Mouse (Mus musculus): ENCODE measurements at regions not wholly inside any gene's neighbourhood (a gene's known extent, or its start where the extent isn't known, plus 50 kb on each side); places are given as distances from the start of the nearest gene placed in this dataset.

DNA sequence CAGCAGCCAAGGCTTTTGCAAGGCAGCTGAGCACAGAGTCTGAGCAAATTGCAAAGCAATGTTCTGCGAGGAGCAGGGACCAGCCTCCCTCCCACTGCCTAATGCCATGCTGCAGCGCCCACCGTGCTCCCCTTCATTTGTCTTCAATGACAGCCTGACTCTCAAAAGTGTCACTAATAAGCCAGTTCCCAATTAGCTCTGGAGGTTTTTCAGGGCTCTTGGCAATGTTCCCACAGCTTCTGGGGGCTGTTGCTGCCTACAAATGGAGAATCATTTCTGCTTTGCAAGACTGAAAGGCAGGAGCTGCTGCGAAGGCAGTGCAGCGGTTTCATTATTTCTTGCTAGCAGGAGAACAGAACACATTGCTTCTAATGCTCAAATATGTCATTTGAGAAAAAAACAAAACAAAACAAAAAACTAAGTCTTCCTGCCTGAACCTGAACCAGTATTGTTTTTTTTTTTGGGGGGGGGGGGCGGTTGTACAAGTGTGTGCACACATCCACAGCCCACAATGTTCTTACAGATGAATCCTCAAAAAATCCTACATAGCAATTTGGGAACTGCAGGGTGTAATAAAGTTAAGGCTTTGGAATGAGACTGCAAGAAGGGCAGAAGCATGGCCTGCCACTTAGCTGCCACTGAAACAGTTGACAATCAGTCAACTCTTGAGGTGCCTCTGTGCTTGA lies 283.5 kb upstream of the Emcn start:
- peak; percentile 91; the same call in 1 of the 2 replicates for ATAC-seq (ENCODE audit: low read depth)
- no peaks in the 10 kb centered on the region for H3K9me3 ChIP-seq
- no peak overlapping the region for H3K4me3 ChIP-seq
- peak overlapping the region; percentile 64 for H3K27ac ChIP-seq (replicated peaks)
- 0 out of 2 replicates have a peak overlapping the region, but pooled peaks have one; percentile 28 for H3K9ac ChIP-seq
- peaks cover 14% of the 10 kb centered on the region for H3K4me1 ChIP-seq (replicated peaks)
- WGBS = 34% methylated on average over 6 of the region's 6 CpGs
- H3K4me2 ChIP-seq = peak overlapping the region; percentile 41
- no peaks in the 10 kb centered on the region for H3K27me3 ChIP-seq
- H3K36me3 ChIP-seq = no peaks in the 10 kb centered on the region

DNA sequence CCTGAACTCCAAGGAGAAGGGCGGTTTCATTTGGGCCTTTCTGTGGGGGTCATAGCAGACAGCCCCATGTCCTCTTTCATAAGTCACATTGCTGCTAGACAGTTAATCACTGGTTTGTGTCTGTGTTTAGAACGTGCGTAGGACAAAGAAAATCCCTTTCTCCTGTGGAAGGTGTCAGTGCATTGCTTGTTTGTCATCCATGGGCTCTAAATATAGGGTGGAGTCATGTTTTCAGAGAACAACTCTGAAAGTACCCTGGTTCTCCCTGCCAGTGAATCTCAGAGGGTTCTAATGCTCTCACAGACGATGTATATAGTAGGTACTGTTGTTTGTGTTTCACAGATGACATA lies 283.0 kb upstream of the Emcn start:
- H3K4me1 ChIP-seq (replicated peaks) = peaks cover 14% of the 10 kb centered on the region
- no peak overlapping the region for H3K9ac ChIP-seq
- H3K4me3 ChIP-seq = no peak overlapping the region
- H3K9me3 ChIP-seq = no peaks in the 10 kb centered on the region
- no peak for ATAC-seq (ENCODE audit: low read depth)
- no peaks in the 10 kb centered on the region for H3K27me3 ChIP-seq
- no peaks in the 10 kb centered on the region for H3K36me3 ChIP-seq
- H3K27ac ChIP-seq (replicated peaks) = no peak overlapping the region
- no peak overlapping the region for H3K4me2 ChIP-seq
- WGBS = 87% methylated on average over 4 of the region's 4 CpGs

DNA sequence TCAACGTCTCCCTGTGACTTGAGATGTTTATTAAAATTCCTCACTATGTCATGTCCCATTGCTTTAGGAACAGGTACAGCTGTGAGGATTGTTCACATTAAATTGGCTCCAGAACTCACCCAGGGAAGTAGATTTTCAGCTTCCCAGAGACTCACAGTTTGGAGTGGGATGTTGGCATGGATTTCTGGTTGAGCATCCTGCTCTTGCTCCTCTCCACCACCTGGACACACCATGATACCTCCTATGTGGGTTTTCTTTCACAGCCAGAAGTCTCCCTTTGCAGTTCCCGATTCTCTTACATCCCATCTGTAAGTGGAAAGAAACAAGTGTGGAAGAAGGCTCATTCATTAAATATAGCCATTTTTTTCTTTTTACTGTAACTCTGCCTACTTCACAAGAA lies 278.8 kb upstream of the Emcn start:
- Histone ChIP-seq H3K4me3 (no peak overlapping the region), H3K4me2 (no peak overlapping the region), H3K9me3 (no peaks in the 10 kb centered on the region), H3K27me3 (no peaks in the 10 kb centered on the region), H3K36me3 (no peaks in the 10 kb centered on the region), H3K27ac (replicated peaks) (no peak overlapping the region), H3K4me1 (replicated peaks) (peaks cover 9% of the 10 kb centered on the region), H3K9ac (no peak overlapping the region)
- ATAC-seq (ENCODE audit: low read depth) = no peak
- WGBS = 85% methylated on average over 2 of the region's 2 CpGs

DNA sequence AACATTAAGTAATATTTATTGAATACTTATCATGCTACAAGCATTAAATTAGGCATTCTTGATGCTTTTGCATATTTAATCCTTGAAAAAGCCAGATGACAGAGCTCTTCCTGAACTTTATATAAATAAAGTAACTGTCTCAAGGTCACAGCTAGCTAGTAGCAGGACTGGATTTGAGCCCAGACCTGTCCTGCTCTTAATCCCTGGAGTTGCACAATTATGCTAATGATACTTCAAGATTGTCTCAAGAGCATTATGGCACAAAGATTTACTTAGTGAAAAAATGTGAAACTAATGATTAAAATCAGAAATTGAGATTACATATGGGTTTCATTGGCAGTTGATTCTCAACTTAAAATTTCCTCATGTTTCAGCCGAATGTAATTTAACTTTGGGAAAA lies 273.5 kb upstream of the Emcn start:
- Histone ChIP-seq H3K9ac (no peak overlapping the region), H3K27ac (replicated peaks) (no peak overlapping the region), H3K4me3 (no peak overlapping the region), H3K36me3 (no peaks in the 10 kb centered on the region), H3K9me3 (no peaks in the 10 kb centered on the region), H3K4me2 (no peak overlapping the region), H3K4me1 (replicated peaks) (no peaks in the 10 kb centered on the region), H3K27me3 (no peaks in the 10 kb centered on the region)
- ATAC-seq (ENCODE audit: low read depth) = no peak
- WGBS = 95% methylated on average over 1 of the region's 1 CpGs

DNA sequence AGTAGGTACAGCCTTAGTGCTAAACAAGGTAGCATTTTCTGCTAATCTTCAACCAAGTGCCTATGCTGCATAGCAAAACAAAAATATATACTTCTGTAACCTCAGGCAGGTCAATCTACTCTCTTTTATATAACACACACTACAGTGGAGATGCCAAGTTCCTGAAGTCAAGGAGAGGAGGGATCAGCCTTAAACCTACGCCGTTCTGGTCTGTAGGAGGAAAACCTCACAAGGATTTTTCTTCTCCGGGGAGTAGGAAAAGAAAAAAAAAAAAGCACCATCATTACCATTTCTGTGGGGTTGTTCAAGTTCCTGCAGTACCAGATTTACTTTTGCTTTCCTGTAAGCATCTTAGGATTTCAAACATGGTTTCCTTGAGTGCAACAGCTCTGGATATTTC lies 271.5 kb upstream of the Emcn start:
- 94% methylated on average over 3 of the region's 3 CpGs for WGBS
- Histone ChIP-seq H3K4me2 (no peak overlapping the region), H3K9ac (no peak overlapping the region), H3K27ac (replicated peaks) (no peak overlapping the region), H3K4me1 (replicated peaks) (no peaks in the 10 kb centered on the region), H3K9me3 (no peaks in the 10 kb centered on the region), H3K27me3 (no peaks in the 10 kb centered on the region), H3K36me3 (no peaks in the 10 kb centered on the region), H3K4me3 (no peak overlapping the region)
- ATAC-seq (ENCODE audit: low read depth) = no peak

DNA sequence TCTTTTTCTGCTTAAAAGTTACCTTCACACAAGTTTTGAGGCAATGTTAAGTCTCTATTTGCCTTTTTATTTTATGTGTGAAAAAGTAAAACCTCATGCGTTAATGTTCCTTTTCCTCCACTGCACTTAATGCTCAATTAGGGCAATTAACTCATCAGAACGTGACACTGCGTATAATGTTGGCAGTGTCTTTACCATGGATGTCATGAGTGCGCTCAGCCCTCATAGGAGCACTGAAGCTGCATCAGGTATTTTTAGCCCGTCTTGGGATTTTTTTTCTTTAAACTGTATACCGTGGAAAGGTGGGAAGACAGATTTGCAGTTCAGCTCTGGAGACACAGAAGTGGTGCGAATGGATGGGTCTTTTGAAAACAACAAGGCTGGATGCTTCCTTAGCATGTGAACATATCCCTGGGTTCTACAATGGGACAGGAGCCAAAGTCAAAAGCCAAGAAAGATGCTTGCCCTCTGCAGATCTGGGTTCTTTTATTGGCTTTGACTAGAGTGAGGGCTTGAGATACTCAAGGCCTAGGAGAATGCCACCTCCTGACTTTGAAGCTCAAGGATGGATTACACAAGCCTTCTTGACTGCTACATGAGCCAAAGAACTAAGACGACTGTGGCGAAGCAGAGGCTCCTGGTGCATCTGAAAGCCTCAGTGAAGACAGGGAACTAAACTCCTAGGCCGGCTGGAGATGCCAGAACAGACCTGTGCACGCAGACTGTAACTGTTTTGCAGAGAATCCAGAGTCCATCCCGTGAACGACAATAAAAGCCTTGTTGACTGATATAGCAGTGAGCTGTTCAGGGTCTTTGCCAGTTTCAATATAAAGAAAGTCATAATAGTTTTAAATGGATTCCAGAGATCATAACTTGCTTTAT lies 262.9 kb upstream of the Emcn start:
- no peaks in the 10 kb centered on the region for H3K9me3 ChIP-seq
- WGBS = 88% methylated on average over 13 of the region's 13 CpGs
- H3K27me3 ChIP-seq = no peaks in the 10 kb centered on the region
- no peak overlapping the region for H3K27ac ChIP-seq (replicated peaks)
- H3K4me2 ChIP-seq = no peak overlapping the region
- no peaks in the 10 kb centered on the region for H3K4me1 ChIP-seq (replicated peaks)
- no peak overlapping the region for H3K4me3 ChIP-seq
- no peaks in the 10 kb centered on the region for H3K36me3 ChIP-seq
- no peak for ATAC-seq (ENCODE audit: low read depth)
- H3K9ac ChIP-seq = no peak overlapping the region

DNA sequence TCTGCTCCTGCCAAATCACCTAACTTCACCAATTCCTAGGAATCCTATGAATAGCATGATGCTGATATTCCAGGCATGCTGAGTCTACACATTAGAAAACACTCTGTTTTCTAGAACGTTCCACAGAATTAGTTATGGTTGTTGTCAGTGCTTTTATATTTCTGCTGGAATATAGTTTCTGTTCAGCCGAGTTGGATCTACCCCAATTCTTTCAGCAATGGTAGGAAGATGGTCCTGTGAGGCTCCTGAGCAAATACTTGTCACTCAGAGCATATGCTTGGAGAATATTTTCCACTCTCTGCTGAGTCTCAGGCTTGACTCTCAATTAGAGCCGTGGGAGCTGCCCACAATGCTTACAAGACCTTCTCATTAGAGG lies 262.3 kb upstream of the Emcn start:
- no peak for ATAC-seq (ENCODE audit: low read depth)
- 84% methylated on average over 3 of the region's 3 CpGs for WGBS

DNA sequence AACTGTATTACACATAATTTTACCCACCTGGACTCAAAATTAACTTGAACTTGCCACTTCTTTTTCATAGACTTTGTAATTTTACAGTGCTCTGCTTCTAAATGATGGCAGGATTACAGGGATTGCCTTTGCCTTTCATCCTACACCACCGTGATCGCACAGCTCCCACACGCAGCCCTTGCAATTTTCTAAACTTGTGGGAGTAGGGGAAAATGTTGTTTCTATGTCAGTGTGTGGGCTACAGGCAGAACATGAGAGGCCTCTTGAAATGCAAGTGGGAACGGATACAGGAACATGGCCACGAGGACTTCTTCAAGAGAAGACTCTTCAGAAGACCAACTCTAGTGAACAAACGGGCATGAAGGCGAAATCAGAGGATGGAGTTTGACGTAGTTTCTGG lies 254.0 kb upstream of the Emcn start:
- H3K4me3 ChIP-seq = no peak overlapping the region
- H3K4me2 ChIP-seq = no peak overlapping the region
- H3K9me3 ChIP-seq = peaks cover 3% of the 10 kb centered on the region; the same call in 1 of the 2 replicates
- no peak for ATAC-seq (ENCODE audit: low read depth)
- 94% methylated on average over 8 of the region's 8 CpGs for WGBS
- H3K4me1 ChIP-seq (replicated peaks) = no peaks in the 10 kb centered on the region
- H3K9ac ChIP-seq = no peak overlapping the region
- H3K27me3 ChIP-seq = no peaks in the 10 kb centered on the region
- no peak overlapping the region for H3K27ac ChIP-seq (replicated peaks)
- no peaks in the 10 kb centered on the region for H3K36me3 ChIP-seq

More for the DNA sequence above, 262.3 kb upstream of the Emcn start:
- Histone ChIP-seq H3K27ac (replicated peaks) (no peak overlapping the region), H3K4me1 (replicated peaks) (no peaks in the 10 kb centered on the region), H3K9me3 (no peaks in the 10 kb centered on the region), H3K9ac (no peak overlapping the region), H3K27me3 (no peaks in the 10 kb centered on the region), H3K4me2 (no peak overlapping the region), H3K36me3 (no peaks in the 10 kb centered on the region), H3K4me3 (no peak overlapping the region)

DNA sequence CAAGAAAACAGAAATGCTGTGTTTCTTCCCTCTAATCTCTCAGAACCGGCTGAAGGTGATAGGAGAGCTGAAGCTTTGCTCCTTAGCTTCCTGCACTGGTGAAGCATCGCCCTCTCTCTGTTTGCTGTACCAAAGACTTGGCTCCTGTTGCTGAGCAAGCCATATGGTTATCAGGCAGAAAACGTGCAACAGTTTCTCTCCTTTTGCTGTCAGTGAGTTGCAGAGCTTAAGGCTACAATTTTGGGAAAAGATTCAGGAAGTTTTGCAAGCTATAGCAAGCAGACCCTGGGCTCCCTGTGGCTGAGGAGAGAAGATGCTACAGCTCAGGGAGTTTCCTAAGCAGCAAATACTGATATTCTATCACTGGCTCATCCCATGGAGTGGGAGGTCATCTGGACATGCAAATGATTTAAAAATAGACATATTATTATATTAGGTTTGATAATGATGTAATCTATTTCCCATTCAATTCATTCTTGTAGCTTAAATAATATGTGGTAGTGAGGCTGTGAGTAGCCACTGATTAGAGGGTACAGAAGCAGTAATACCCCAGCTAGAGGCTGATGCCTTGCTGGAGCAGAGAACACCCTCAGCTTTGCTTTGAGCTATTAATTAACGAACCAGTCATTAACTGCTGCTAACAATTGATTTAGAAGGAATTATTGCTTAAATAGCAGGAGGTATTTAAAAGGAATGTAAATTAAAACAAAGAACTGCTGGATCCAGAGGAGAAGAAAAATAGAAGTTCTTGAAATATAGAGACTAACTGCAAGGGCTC lies 240.1 kb upstream of the Emcn start:
- H3K27me3 ChIP-seq = no peaks in the 10 kb centered on the region
- no peaks in the 10 kb centered on the region for H3K36me3 ChIP-seq
- no peak for ATAC-seq (ENCODE audit: low read depth)
- no peaks in the 10 kb centered on the region for H3K9me3 ChIP-seq
- H3K4me1 ChIP-seq (replicated peaks) = 0 out of 2 replicates have a peak, but pooled peaks cover 8% of the 10 kb centered on the region
- H3K4me3 ChIP-seq = no peak overlapping the region
- no peak overlapping the region for H3K4me2 ChIP-seq
- H3K27ac ChIP-seq (replicated peaks) = no peak overlapping the region
- 63% methylated on average over 4 of the region's 4 CpGs for WGBS
- H3K9ac ChIP-seq = no peak overlapping the region

DNA sequence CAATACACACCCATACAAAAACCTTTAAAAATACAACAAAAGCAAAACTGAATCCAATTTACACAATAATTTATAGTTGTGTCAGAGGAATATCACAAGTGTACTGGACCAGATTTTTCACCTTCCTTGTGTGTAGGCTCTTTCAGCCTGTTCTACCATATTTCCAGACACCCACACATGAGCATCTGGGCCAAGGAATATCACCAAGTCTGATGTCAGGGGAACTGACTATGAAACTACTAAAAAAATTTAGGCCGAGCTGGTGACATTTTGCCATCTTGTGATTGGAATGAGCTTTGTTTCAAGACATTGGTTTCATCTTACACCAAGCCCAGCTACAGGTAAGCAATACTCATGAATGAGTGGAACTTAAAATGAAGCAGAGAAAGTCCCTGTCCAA lies 234.9 kb upstream of the Emcn start:
- 91% methylated on average over 1 of the region's 1 CpGs for WGBS
- no peak overlapping the region for H3K9ac ChIP-seq
- no peak overlapping the region for H3K27ac ChIP-seq (replicated peaks)
- no peak for ATAC-seq (ENCODE audit: low read depth)
- no peaks in the 10 kb centered on the region for H3K27me3 ChIP-seq
- H3K36me3 ChIP-seq = no peaks in the 10 kb centered on the region
- H3K9me3 ChIP-seq = no peaks in the 10 kb centered on the region
- H3K4me3 ChIP-seq = no peak overlapping the region
- 0 out of 2 replicates have a peak, but pooled peaks cover 6% of the 10 kb centered on the region for H3K4me1 ChIP-seq (replicated peaks)
- no peak overlapping the region for H3K4me2 ChIP-seq

DNA sequence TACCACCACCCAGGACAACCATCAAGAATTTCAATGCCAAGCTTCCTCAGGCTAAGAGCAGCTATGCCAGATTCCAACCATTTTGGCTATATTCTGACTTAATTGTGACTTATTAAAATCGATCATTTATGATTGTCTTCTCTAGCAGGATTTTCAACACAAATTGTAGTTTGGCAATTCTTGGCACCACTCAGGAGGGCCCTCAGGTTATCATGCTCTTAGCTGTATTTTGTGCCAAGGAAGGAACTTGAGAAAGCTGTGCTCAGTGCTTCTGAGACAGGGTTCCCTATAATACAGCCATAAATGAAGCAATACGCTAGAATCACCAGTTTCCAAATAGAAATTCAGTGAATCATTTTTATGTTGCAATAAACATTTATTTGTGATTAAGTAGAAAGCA lies 232.7 kb upstream of the Emcn start:
- Histone ChIP-seq H3K9ac (no peak overlapping the region), H3K4me1 (replicated peaks) (no peaks in the 10 kb centered on the region), H3K4me3 (no peak overlapping the region), H3K27me3 (no peaks in the 10 kb centered on the region), H3K27ac (replicated peaks) (no peak overlapping the region), H3K4me2 (no peak overlapping the region), H3K9me3 (no peaks in the 10 kb centered on the region), H3K36me3 (no peaks in the 10 kb centered on the region)
- no peak for ATAC-seq (ENCODE audit: low read depth)
- WGBS = 87% methylated on average over 2 of the region's 2 CpGs

DNA sequence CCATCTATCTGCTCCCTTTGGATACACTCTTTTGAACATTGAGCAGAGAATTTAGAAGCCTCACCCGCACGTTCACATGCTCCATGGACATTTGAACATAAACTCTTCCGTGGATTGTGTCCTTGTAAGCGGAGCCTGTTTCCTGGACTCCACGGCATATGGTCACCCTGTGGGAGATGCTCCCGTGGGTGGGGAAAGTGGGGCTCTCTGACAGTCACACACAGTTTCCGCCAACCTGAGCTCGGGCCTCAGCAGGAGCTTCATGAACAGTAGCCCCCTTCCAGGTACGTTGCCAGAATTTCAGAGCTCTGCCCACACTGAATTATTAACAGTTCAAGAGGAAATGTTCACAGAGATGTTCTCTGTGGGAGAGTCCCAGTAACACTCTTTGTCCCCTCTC lies 231.1 kb upstream of the Emcn start:
- Histone ChIP-seq H3K4me1 (replicated peaks) (no peaks in the 10 kb centered on the region), H3K9me3 (no peaks in the 10 kb centered on the region), H3K4me3 (no peak overlapping the region), H3K4me2 (no peak overlapping the region), H3K27me3 (no peaks in the 10 kb centered on the region), H3K27ac (replicated peaks) (no peak overlapping the region), H3K9ac (no peak overlapping the region), H3K36me3 (no peaks in the 10 kb centered on the region)
- no peak for ATAC-seq (ENCODE audit: low read depth)
- 88% methylated on average over 9 of the region's 9 CpGs for WGBS

Measured in neural tube, embryonic 13.5 days (tissue).